Mouse (Mus musculus) forelimb bud, embryonic 11.5 days (tissue): ENCODE data around the gene Tmem151b.
A peak's percentile ranks its signal among the peaks of the same experiment; 100 is the strongest.

Experiments
- DNase-seq: peaks from one replicate; pipeline ENCODE4 v3.0.0-alpha.2; 2012; ENCODE audit warnings: low read depth, low spot score

Gene Tmem151b

GRCm38 (mm10) chr17:45564531-45565084 is 15.1 kb upstream of the Tmem151b start:
- DNase-seq: no peak

- peak; percentile 91 for DNase-seq
Measured at GRCm38 (mm10) chr17:45563655-45564530, 14.4 kb upstream of the Tmem151b start, which contains the start of gene Slc35b2. Gene Slc35b2, plus strand, starts transcription at chr17:45563874.

GRCm38 (mm10) chr17:45563216-45563615 is 13.7 kb upstream of the Tmem151b start:
- no peak for DNase-seq

- DNase-seq: no peak
Measured at GRCm38 (mm10) chr17:45559732-45560525, 10.5 kb upstream of the Tmem151b start.

DNA sequence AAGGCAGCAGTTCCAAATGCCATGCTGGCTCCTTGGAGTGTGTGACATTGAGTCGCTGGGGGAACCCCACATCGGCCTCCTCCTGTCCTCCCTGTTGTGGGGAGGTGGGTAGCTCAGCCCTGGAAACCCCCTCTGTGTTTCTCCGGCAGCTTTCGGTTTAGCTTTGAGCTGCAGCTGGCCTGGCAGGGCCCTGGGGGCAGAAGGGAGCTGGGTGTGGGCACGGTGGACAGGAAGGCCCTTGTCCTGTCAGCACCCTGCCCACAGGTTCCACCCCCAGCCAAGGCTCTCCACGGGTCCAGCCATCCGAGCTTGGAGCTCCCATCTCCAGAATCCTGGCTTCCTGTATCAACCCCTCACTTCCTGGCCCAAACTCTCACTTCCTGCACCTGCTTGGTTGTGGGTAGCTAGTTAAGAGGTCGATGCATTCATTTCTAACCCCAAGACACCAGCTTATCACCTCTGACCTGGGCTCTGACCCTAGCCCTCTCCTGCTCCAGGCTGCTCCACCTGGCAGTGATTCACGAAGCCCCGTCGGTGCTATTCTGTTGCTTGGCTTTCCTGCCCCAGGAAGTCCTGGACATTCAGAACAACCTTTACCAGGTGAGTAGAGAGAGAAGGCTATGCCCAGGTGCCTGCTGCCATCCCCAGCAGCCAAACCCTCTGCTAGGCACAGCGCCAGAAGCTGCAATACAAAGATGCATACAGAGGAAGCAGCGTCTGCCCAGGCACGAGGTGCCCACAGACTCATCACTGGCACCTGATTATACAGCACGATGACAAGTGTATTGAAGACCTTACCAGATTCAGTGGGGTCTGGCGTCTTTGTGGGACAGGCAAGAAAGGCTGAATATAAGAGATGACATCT is 8.8 kb upstream of the Tmem151b start:
- DNase-seq: no peak

DNA sequence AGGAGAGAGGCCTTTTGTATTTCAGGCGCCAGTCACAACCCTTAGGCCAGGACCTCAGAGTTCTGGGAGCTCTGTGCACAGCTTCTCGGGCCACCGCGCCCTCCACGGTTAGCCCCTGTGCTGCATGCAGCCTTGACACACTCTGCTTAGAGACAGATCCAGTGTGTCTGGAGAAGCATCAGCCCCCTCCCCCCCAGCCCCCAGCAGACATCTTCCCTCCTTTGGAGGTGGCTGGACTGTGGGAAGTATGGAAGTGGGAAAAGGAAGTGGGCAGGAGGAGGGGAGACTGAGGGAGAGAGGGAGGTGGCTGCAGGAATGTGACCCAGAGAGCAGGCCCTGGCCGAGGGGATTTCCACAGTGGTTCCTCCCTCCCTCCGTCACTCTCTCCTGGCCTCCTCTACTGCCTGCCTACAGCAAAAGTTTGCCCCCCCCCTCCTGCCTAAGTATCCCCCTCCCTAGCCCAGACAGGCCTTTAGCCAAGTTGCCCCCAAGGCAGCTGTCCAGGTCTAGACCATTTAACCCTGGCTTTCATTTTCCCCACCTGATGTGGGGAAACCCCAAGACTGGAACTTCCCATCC is 7.9 kb upstream of the Tmem151b start:
- DNase-seq: no peak

- DNase-seq: no peak
Measured at GRCm38 (mm10) chr17:45556514-45557245, 7.2 kb upstream of the Tmem151b start.

DNA sequence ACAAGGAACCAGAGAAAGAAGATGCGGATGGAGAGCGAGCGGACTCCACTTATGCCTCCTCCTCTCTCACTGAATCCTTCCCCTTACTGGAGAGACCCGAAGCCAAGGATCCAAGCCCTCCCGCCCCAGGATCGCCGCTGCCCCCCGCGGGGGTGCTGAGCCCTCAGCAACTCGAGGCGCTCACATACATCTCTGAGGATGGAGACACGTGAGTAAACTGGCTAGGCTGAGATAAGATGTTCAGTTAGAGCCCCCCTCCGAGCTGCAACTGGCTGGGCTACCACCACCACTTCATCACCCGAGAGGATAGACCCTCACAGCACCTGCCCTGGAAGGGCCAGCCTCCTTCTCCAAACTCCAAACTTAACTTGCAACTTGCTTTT is 6.6 kb upstream of the Tmem151b start:
- DNase-seq: no peak

DNA sequence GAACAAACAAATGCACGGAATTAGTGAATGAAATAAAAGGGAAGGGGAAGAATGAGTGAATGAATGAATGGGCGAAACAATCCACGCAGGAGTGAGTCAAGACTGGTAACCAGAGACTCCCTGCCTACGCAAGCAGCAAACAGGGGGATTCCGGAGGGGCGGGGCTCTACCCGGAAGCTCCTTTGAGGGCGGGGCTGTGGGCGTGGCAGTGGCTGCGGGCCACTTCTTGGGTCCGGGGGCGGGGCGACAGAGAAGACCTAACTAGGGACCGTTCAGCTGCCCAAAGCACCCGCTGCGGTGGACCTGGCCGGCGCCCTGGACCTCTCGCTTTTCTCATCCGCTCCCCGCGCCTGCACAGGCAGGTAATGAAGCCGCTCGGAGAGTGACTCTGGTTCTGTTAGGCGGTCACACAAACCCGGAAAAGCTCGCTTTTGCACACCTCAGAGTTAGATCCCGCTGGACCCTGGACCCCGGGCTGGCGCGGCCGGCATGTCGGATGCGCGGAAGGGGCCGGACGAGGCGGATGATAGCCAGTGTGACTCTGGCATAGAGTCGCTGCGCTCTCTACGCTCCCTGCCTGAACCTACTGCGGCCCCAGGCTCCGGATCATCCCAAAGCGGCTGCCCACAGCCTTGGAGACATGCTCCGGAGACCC is 6.1 kb upstream of the Tmem151b start, which contains the start of gene Nfkbie:
Gene Nfkbie (plus strand): TSS at position 252 of the 655 bp plus-strand sequence.
- peak; percentile 87 for DNase-seq

- DNase-seq: no peak
Measured at GRCm38 (mm10) chr17:45554420-45554819, 4.9 kb upstream of the Tmem151b start.

- DNase-seq: no peak
Measured at GRCm38 (mm10) chr17:45553065-45553464, 3.6 kb upstream of the Tmem151b start.

GRCm38 (mm10) chr17:45551816-45552451 is 2.5 kb upstream of the Tmem151b start:
- peak; percentile 80 for DNase-seq

GRCm38 (mm10) chr17:45551249-45551796 is 1.8 kb upstream of the Tmem151b start:
- no peak for DNase-seq

GRCm38 (mm10) chr17:45550253-45550652 is 776 bp upstream of the Tmem151b start:
- no peak for DNase-seq

DNA sequence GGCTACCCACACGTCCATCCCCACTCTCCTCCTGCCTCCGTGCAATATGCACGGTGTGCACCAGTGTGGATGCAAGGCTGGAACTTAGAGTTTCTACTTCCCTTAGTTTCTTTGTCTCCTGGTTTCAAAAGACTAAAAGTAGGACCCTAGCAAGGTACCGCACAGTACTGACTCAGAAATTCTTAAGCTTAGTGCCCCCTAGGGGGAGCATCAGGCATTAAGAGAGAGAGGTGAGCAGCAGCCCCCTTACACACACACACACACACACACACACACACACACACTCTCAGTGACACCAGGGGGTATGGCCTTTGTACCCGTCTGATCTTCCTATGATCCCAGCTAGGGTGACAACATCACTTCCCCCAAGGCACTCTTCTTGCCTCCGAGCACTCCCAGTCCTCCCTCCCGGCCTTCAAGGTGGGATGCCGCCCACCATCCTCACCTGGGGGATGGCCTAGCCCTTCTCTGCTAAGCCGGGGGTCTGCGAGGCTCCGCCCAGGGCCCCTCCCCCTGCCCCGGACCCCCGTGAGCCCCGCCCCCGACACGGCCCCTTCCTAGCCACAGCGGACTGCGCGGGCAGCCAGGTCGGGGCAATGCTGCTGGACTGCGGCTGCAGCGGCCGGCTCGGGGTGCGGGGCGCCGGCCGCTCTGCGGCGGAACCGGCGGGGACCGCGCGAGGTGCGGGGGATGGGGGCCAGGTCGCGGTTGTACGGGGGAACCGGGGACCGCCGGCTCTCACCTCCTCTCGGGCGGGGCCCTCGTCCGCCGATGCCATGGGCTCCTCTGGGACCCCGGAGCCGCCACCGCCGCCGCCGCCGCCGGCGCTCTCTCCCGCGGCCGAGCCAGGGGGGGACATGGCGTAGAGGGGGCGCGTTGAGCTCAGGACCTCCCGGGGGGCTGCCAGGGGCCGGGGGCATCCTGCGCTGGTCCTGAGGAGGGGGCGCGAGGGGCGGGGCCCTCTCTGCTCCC is 650 bp downstream of the Tmem151b start:
- peak; percentile 70 for DNase-seq

DNA sequence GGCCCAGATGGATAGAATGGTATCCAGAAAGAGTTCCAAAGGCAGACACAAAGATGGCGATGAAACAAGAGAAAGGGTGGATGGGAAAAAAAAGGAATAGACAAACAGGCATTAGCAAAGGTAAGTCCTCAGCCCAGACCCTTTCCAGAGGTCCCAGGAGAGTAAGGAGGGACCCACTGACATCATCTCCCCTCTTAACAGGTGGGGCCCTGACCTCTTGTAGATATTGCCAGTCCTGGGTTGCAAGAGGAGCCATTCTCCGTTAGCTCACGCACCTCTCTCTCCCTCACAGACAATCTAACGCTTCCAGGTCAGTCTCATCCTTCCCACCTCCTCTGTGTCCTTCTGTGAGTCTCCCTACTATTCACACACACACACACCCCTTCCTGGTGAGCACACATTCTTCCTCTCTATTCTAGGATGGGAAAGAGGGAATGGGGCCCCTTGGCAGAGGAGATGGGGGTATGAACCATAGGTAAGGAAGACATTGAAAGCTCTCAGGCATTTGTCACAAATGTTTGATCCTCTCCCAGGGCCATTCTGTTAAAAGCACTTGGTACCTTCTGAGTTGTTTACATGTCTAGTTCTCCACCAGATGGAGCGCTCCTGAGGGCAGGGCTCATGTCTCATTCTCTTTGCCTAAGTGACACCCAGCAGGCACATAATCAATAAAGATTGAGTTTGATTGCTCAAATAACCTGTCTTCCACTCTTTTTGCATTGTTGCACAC is 1.9 kb downstream of the Tmem151b start:
- DNase-seq: no peak

DNA sequence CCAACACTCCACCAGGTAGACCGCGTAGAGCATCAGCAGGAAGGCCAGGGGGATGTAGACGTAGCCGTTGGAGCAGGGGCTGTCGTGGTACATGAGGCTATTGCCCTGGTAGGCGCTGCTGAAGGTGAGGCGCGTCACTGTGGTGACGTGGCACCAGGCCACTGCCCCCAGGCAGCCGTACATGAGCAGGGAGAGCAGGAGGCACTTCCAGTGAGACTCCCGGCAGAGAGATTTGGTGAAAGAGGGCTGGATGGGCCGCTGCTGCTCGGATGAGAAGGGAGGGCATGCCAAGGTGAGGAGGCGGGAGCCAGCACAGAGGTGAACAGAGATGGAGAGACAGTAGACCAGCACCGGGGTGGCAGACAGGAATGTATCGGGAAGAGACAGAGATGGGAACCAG is 2.5 kb downstream of the Tmem151b start:
- DNase-seq: no peak
